Mouse (Mus musculus): ENCODE measurements around the gene Plekhm2. TPM values are rescaled to one million over a fixed set of nuclear protein-coding genes. Genes with fewer than 3 reads are reported as not detected.

The Plekhm2 gene
- total RNA-seq, 2 experiments from 2014 or later, result 94.1 to 109 TPM

DNA sequence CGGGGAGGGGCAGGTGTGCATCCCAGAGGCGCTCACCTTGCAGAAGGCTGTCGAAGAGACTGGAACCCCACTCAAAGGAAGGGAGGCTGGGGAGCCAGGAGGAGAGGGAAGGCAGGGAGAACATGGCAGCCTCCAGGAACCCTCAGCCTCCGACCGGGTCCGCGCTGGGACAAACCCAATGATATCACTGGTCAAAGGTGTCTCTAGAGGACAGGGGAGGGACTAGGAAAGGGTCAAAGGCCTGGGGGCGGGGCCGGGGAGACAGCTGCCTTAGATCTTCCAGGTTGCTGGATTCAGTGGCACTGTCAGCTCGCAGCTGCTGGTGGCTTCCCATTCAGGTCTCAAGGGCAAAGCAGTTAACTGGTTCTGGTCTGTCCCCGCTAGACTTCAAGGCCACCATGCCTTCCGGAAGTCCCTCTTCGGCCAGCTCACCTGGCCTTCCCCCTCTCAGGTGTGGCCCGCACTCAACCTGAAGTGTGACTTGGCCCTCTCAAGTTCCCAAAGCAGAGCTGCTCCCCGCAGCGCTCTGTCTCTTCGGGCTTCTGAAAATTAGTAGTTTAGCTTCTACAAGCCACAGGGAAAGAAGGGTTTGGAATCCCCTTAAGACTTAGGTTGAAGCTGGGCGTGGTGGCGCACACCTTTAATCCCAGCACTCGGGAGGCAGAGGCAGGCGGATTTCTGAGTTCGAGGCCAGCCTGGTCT is 46.7 kb downstream of the Plekhm2 start:
- intact Hi-C loops (cut with DNase I), result loop anchor here (2.0 to 10.0 kb wide), 3 partner anchors 79 to 235 kb away; no protein-coding TSS in a partner anchor
- no peak for DNase-seq (ENCODE audit: low spot score)

DNA sequence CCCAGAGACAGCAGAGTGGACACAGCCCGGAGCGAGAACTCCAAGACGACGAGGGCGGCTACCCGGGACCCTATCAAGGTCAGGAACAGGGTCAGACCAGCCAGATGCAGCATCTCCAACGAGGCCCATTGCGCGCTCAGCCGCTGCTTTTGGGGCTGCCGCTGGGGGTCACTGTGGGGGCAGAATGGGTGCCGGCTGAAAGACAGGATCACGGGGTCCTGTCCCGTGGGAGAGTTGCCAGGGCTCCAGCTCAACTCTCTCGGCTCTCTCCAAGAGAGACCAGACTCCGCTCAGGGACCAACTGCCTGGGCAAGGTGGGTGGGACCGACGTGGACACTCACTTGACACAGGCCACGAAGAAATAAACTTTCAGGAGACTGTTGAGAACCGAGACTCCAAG is 47.4 kb downstream of the Plekhm2 start:
- intact Hi-C loops (cut with DNase I), result loop anchor here (5.0 to 10.0 kb wide), 2 partner anchors 80 to 168 kb away; no protein-coding TSS in a partner anchor
- no peak for DNase-seq (ENCODE audit: low spot score)

- DNase-seq (ENCODE audit: low spot score), result no peak
- intact Hi-C loops (cut with DNase I), result loop anchor here (5.0 to 10.0 kb wide), 2 partner anchors 80 to 168 kb away; no protein-coding TSS in a partner anchor
These were observed 47.9 kb downstream of the Plekhm2 start for GRCm38 (mm10) chr4:141616811-141617210.

DNA sequence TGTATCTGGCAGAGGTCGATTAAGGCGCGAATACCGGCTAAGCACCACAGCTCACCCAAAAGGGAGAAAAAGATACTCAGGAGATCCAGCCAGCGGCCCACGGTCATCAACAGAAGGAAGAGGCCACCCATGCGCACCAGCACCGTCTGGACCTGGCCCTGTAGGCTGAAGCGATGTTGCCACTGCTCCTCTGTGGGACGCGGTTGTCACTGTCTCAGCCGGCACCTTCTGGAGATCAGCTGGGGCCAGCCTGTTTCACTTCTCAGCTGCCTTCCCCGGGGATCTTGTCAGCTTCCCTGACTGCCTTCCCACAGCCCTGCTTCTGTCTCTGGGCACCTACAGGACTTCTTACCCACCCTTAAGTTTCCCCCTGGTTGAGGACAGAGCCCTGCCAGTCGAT is 49.8 kb downstream of the Plekhm2 start:
- DNase-seq (ENCODE audit: low spot score), result no peak
- intact Hi-C loops (cut with DNase I), result loop anchor here (5.0 to 10.0 kb wide), 2 partner anchors 82 to 170 kb away; no protein-coding TSS in a partner anchor

- peak; percentile 67 for DNase-seq (ENCODE audit: low spot score)
- intact Hi-C loops (cut with DNase I), result no loop called here
These were observed 55.2 kb downstream of the Plekhm2 start for GRCm38 (mm10) chr4:141609538-141609937.

DNA sequence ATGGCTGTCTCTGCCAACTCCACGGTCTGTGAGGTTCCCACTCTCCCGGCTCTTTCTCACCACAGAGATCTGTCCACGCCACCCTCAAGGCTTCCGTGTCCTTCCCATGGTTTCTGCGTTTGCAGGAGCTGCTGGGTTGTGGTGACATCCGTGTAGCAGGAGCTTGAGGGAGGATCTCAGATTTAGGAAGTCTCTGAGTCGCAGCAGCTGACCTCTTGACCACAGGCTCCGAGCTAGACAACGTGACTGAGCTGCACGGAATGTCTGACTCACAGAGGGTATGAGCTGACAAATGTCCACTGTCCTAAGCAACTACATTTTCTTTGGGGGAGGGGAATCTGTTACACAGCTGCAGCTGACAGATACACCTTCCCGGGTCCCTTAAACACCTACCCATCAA is 58.8 kb downstream of the Plekhm2 start, which contains the start of gene Fblim1:
Fblim1 (minus strand) TSS at position 236 of the 400 bp plus-strand sequence.
- peak; percentile 38 for DNase-seq (ENCODE audit: low spot score)
- intact Hi-C loops (cut with DNase I), result no loop called here

GRCm38 (mm10) chr4:141605421-141605820 is 59.3 kb downstream of the Plekhm2 start:
- intact Hi-C loops (cut with DNase I), result no loop called here
- DNase-seq (ENCODE audit: low spot score), result no peak

DNA sequence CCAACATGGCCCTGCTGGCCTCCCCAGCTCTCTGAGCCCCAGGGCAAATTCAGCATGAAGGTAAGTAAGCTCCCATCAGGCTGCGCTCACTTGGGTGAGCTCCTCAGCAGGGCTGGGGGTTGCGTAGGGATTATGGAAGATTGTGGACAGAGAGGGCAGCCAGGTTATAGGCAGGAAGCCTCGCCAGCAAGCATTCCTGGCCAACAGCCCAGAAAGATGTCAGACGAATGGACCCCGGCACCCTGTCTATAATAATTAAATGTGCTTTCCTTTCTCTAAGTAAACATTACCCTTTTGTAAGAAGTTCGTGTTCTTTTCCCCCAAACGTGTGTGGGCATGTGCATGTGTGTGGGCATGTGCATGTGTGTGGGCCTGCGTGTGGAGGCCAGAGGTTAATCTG is 60.2 kb downstream of the Plekhm2 start:
- intact Hi-C loops (cut with DNase I), result no loop called here
- DNase-seq (ENCODE audit: low spot score), result peak; percentile 43

DNA sequence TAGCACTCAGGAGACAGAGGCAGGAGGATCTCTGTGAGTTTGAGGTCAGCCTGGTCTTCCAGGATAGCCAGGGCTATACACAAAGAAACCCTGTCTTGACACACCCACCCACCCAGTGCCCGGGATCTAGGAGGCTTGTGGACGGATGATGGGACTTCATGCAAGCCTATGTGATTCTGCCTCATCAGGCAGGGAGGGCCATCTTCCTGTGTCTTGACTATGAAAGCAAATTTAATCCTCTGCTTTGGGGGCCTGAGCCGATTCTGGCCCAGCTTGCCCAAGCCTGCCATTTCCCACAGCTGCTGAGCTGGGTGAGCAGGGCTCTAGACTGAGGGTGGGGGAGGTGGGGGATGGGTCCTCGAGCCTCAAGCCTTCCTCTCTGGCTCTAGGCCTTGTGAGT is 60.8 kb downstream of the Plekhm2 start:
- DNase-seq (ENCODE audit: low spot score), result no peak
- intact Hi-C loops (cut with DNase I), result no loop called here

- intact Hi-C loops (cut with DNase I), result no loop called here
- no peak for DNase-seq (ENCODE audit: low spot score)
These were observed 62.0 kb downstream of the Plekhm2 start for GRCm38 (mm10) chr4:141602523-141603223.

DNA sequence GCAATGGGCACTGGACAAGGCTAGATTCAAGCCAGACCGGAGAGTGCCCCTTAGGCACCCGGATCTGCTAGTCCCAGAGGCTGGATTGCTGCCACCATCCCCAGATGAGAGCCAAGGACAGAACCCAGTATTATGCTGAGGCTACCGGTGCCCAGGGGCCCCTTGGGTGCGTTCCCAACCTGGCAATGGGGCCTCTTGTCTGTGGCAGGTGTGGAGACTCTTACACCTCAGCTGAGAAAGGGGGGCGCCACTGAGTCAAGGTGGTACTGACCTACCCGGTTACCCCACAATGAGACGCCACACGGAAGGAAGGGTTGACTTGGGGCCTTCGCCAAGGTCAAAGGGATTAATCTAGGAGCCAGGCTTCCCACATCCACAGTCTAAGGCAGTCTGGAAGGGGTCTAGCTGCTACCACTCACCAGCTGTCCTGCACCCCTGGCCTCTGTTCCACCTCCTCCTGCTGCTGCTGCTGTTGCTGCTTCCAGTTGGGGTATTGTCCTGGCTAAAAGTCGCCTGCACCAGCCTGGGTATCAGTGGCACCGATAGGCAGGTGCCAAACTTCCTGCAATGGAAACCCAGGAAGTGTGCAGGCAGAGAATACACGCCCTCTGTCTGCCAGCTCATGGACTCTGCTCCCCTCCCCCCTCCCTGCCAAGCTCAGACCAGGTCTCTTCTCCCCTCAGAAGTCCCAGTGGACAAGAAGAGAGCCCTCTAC is 63.4 kb downstream of the Plekhm2 start:
- intact Hi-C loops (cut with DNase I), result no loop called here
- DNase-seq (ENCODE audit: low spot score), result no peak

GRCm38 (mm10) chr4:141600364-141600763 is 64.3 kb downstream of the Plekhm2 start:
- no peak for DNase-seq (ENCODE audit: low spot score)
- intact Hi-C loops (cut with DNase I), result no loop called here

- DNase-seq (ENCODE audit: low spot score), result no peak
- intact Hi-C loops (cut with DNase I), result no loop called here
These were observed 65.2 kb downstream of the Plekhm2 start for GRCm38 (mm10) chr4:141599251-141600141.

DNA sequence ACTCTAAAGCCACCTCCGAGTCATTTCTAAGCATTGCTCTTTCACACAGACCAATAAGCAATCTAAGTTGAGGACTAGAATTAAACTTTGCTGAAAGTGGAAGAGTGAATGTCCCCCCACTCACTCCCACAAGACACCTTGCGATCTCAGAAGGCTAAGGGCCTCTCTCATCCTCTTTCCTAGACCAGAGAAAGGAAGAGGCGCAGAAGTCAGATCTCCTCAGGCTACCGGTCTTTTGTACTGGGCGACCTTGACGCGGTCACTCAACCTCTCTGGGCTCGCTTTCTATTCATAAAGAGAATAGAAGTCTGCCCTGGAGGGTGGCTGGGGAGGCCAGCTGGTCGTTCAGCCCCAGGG is 65.8 kb downstream of the Plekhm2 start:
- intact Hi-C loops (cut with DNase I), result no loop called here
- DNase-seq (ENCODE audit: low spot score), result no peak

GRCm38 (mm10) chr4:141598199-141598893 is 66.4 kb downstream of the Plekhm2 start:
- intact Hi-C loops (cut with DNase I), result no loop called here
- no peak for DNase-seq (ENCODE audit: low spot score)

- intact Hi-C loops (cut with DNase I), result no loop called here
- DNase-seq (ENCODE audit: low spot score), result peak; percentile 38
These were observed 67.9 kb downstream of the Plekhm2 start for GRCm38 (mm10) chr4:141596700-141597328.

- intact Hi-C loops (cut with DNase I), result no loop called here
- no peak for DNase-seq (ENCODE audit: low spot score)
These were observed 69.0 kb downstream of the Plekhm2 start for GRCm38 (mm10) chr4:141595605-141596268.

DNA sequence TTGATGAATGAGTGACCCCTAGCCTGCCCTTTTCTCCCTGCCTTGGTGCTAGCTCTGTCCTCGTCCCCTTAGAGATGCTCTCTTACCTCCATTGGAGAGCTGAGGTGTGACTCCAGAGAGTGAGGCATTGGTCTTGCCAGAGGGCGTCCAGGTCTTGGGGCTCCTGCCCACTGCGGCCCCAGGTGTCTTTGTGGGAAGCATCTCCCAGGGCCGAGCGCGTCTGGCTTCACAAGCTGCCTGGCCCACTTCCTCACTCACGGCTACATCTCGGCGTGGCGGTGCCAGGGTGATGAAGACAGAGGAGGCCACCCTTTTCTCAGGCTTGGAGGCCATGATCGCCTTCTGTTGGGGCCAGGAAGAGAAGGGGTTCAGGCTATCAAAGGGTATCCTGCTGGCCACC is 69.6 kb downstream of the Plekhm2 start:
- intact Hi-C loops (cut with DNase I), result no loop called here

More for the DNA sequence above, 69.6 kb downstream of the Plekhm2 start:
- DNase-seq (ENCODE audit: low spot score), result no peak

All from heart, postnatal 25 days (tissue).